Mouse (Mus musculus) liver, embryonic 12.5 days (tissue): ENCODE results near the gene Cox7a2l. TPM values are rescaled to one million over a fixed set of nuclear protein-coding genes. Genes with fewer than 3 reads are reported as not detected.

Source experiments
- ATAC-seq: fragments of 200-750 bp; cut with Nextera tagmentation; 2 replicates; pipeline ENCODE4 v1.8.0; 2017; ENCODE audit warnings: moderate number of reproducible peaks, mild to moderate bottlenecking, moderate library complexity
- H3K27ac ChIP-seq: fragments of 300-500 bp; sonication (generic); 2 replicates; pipeline ENCODE4 v1.5.1; 2016; ENCODE audit warnings: mild to moderate bottlenecking
- H3K27me3 ChIP-seq: fragments of 300-500 bp; sonication (generic); replicated peaks from 2 replicates; pipeline ENCODE4 v1.6.1; 2016; ENCODE audit warnings: mild to moderate bottlenecking, moderate library complexity
- H3K36me3 ChIP-seq: fragments of 300-500 bp; sonication (generic); 2 replicates; pipeline ENCODE4 v1.6.1; 2016; ENCODE audit warnings: mild to moderate bottlenecking, moderate library complexity
- H3K4me1 ChIP-seq: fragments of 300-500 bp; sonication (generic); 2 replicates; pipeline ENCODE4 v1.6.1; 2016
- H3K4me2 ChIP-seq: fragments of 300-500 bp; sonication (generic); 2 replicates; pipeline ENCODE4 v1.6.1; 2016; ENCODE audit warnings: mild to moderate bottlenecking, moderate library complexity
- H3K4me3 ChIP-seq: fragments of 300-500 bp; sonication (generic); 2 replicates; pipeline ENCODE4 v1.5.1; 2016; ENCODE audit warnings: mild to moderate bottlenecking, moderate library complexity
- H3K9ac ChIP-seq: fragments of 300-500 bp; sonication (generic); 2 replicates; pipeline ENCODE4 v1.6.1; 2016; ENCODE audit warnings: mild to moderate bottlenecking, moderate library complexity
- H3K9me3 ChIP-seq: fragments of 300-500 bp; sonication (generic); replicated peaks from 2 replicates; pipeline ENCODE4 v1.6.1; 2016; ENCODE audit warnings: mild to moderate bottlenecking, moderate library complexity
- WGBS: fragments of 180-500 bp; shearing (Covaris S2); methylation state at CpG from one replicate; pipeline ENCODE4 v1.1.7; 2016; ENCODE audit not compliant: insufficient replicate concordance; 5-methylcytosine and 5-hydroxymethylcytosine counted together
- polyA plus RNA-seq: library from polyadenylated mRNA; unstranded; fragments of >200 nt; fragmentation: Nextera tagmentation; extraction: Ambion mirVana; gene quantifications from 2 replicates; pipeline ENCODE4 v1.2.1, GENCODE M21; 2016

Gene Cox7a2l
- polyA plus RNA-seq, 1 experiment from 2014 or later: 90.9 TPM

GRCm38 (mm10) chr17:83482817-83483536 is 34.2 kb downstream of the Cox7a2l start:
- ATAC-seq: no peak
- 72% methylated on average over 7 of the region's 7 CpGs for WGBS
- no peaks in the 10 kb centered on the region for H3K27me3 ChIP-seq
- H3K9me3 ChIP-seq: no peaks in the 10 kb centered on the region
- H3K4me1 ChIP-seq: no peaks in the 10 kb centered on the region
- H3K36me3 ChIP-seq: peaks cover 32% of the 10 kb centered on the region
- no peak overlapping the region for H3K27ac ChIP-seq
- H3K4me2 ChIP-seq: no peak overlapping the region
- no peak overlapping the region for H3K9ac ChIP-seq
- H3K4me3 ChIP-seq: no peak overlapping the region

DNA sequence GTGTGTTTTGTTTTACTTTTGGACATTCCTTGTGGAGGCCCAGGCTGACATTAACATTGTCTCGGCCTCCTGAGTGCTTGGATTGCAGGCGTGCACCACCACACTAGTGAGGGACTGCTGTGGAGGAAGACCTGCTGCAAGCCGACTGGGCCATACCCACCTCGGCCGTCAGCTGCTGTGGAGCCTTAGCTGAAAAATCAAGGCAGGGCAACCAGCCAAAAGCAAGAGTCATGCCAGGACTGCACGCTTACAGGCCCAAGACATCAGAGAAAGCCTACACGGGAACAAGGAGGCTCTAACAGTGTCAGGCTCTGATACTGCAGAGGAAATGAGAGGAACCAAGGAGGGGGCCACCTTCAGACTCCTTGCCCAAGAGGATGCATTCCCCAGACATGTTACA is 35.6 kb downstream of the Cox7a2l start:
- Histone ChIP-seq H3K4me2 (no peak overlapping the region), H3K27me3 (no peaks in the 10 kb centered on the region), H3K27ac (no peak overlapping the region), H3K4me1 (no peaks in the 10 kb centered on the region), H3K9ac (no peak overlapping the region), H3K9me3 (no peaks in the 10 kb centered on the region), H3K36me3 (peaks cover 46% of the 10 kb centered on the region), H3K4me3 (no peak overlapping the region)
- ATAC-seq: no peak
- WGBS: 80% methylated on average over 7 of the region's 7 CpGs

DNA sequence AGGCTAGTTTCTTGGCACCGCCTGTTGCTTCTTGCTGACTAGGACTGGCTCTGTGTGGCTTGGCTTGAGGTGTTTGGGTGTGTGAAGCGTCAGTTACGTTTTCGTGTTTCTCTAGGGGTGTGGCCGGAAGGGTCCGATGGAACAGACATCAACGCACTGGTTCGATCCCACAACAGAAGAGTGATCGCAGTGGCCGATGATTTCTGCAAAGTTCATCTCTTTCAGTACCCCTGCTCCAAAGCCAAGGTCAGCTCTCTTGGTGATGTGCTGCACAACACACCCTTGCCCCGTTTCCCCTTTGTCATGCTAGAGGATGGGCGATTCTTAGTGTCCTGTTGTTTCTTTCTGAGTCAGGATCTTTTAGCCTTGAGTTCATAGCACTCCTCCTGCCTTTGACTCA is 40.0 kb downstream of the Cox7a2l start:
- Histone ChIP-seq H3K27ac (no peak overlapping the region), H3K4me1 (no peaks in the 10 kb centered on the region), H3K36me3 (peaks cover 84% of the 10 kb centered on the region), H3K27me3 (no peaks in the 10 kb centered on the region), H3K9ac (no peak overlapping the region), H3K9me3 (no peaks in the 10 kb centered on the region), H3K4me2 (no peak overlapping the region), H3K4me3 (no peak overlapping the region)
- 89% methylated on average over 12 of the region's 12 CpGs for WGBS
- no peak for ATAC-seq

GRCm38 (mm10) chr17:83469586-83469985 is 47.5 kb downstream of the Cox7a2l start:
- H3K4me3 ChIP-seq: no peak overlapping the region
- no peaks in the 10 kb centered on the region for H3K9me3 ChIP-seq
- no peak overlapping the region for H3K4me2 ChIP-seq
- H3K27me3 ChIP-seq: no peaks in the 10 kb centered on the region
- H3K9ac ChIP-seq: no peak overlapping the region
- peaks cover 61% of the 10 kb centered on the region for H3K36me3 ChIP-seq
- no peak overlapping the region for H3K27ac ChIP-seq
- 84% methylated on average over 2 of the region's 2 CpGs for WGBS
- ATAC-seq: no peak
- H3K4me1 ChIP-seq: no peaks in the 10 kb centered on the region

DNA sequence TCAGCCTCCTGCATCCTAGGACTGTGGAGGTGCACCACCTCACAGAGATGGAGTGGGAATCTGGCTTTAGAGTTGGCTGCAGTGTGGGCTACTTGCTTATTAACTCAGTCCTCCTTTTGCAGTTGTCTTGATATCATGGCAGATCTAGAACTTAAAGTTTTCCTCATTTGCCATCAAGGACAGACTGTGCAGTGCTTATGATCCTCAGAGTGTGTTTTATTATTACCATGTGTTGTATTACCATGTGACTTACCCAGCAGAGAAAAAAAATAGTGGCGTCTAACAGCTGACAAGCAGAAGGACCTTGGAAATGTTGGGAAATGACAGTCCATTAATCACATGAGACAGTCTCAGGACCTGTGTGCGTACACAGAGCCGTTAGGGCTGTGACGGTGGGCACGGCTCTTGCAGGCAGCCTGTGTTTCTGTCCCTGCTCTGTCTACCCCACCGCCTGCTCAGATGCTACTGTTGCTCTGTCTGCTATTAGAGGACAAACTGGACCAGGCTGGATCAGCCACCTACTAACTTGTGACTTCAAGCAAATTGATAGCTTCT is 50.4 kb downstream of the Cox7a2l start:
- no peak overlapping the region for H3K4me2 ChIP-seq
- no peaks in the 10 kb centered on the region for H3K27me3 ChIP-seq
- no peak overlapping the region for H3K27ac ChIP-seq
- no peak for ATAC-seq
- no peak overlapping the region for H3K4me3 ChIP-seq
- H3K9me3 ChIP-seq: no peaks in the 10 kb centered on the region
- H3K36me3 ChIP-seq: peaks cover 56% of the 10 kb centered on the region
- no peaks in the 10 kb centered on the region for H3K4me1 ChIP-seq
- 79% methylated on average over 6 of the region's 6 CpGs for WGBS
- H3K9ac ChIP-seq: no peak overlapping the region

- H3K9ac ChIP-seq: no peak overlapping the region
- H3K4me3 ChIP-seq: no peak overlapping the region
- H3K4me1 ChIP-seq: no peaks in the 10 kb centered on the region
- no peak overlapping the region for H3K4me2 ChIP-seq
- H3K27me3 ChIP-seq: no peaks in the 10 kb centered on the region
- H3K9me3 ChIP-seq: no peaks in the 10 kb centered on the region
- peaks cover 62% of the 10 kb centered on the region for H3K36me3 ChIP-seq
- 80% methylated on average over 5 of the region's 5 CpGs for WGBS
- H3K27ac ChIP-seq: no peak overlapping the region
- ATAC-seq: no peak
Observed at GRCm38 (mm10) chr17:83465969-83466368, 51.2 kb downstream of the Cox7a2l start.

GRCm38 (mm10) chr17:83457271-83457670 is 59.9 kb downstream of the Cox7a2l start:
- ATAC-seq: no peak

GRCm38 (mm10) chr17:83453587-83453986 is 63.5 kb downstream of the Cox7a2l start:
- Histone ChIP-seq H3K27ac (no peak overlapping the region), H3K9ac (no peak overlapping the region), H3K36me3 (peaks cover 80% of the 10 kb centered on the region), H3K27me3 (no peaks in the 10 kb centered on the region), H3K4me3 (no peak overlapping the region), H3K9me3 (no peaks in the 10 kb centered on the region), H3K4me1 (no peaks in the 10 kb centered on the region), H3K4me2 (no peak overlapping the region)
- 75% methylated on average over 5 of the region's 5 CpGs for WGBS
- no peak for ATAC-seq

More at GRCm38 (mm10) chr17:83457271-83457670, 59.9 kb downstream of the Cox7a2l start:
- Histone ChIP-seq H3K27ac (no peak overlapping the region), H3K9ac (no peak overlapping the region), H3K27me3 (no peaks in the 10 kb centered on the region), H3K36me3 (peaks cover 76% of the 10 kb centered on the region), H3K4me1 (no peaks in the 10 kb centered on the region), H3K4me2 (no peak overlapping the region), H3K4me3 (no peak overlapping the region), H3K9me3 (no peaks in the 10 kb centered on the region)
- 89% methylated on average over 1 of the region's 1 CpGs for WGBS

DNA sequence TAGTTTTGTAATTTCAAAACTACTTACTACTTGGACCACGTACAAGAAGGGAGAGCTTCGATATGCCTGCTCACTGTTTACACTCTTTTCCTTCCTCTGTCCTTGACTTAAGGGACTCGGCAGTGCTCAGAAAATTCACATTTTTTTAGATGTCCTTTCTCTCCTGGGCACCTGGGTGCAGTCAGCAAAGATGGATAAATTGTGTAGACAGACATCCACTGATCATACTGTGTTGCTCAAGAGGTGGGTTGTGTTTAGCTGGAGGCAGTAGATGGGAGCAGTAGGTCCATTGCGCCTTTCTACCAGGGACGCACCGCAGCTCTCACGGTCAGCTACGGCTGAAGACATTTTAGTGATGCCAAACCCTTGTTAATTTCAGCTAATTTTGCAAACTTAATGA is 64.7 kb downstream of the Cox7a2l start:
- peaks cover 75% of the 10 kb centered on the region for H3K36me3 ChIP-seq
- no peak overlapping the region for H3K4me3 ChIP-seq
- H3K27ac ChIP-seq: no peak overlapping the region
- H3K27me3 ChIP-seq: no peaks in the 10 kb centered on the region
- ATAC-seq: no peak
- no peak overlapping the region for H3K9ac ChIP-seq
- no peaks in the 10 kb centered on the region for H3K9me3 ChIP-seq
- H3K4me1 ChIP-seq: no peaks in the 10 kb centered on the region
- 86% methylated on average over 8 of the region's 8 CpGs for WGBS
- no peak overlapping the region for H3K4me2 ChIP-seq

Other genes starting within 250 kb of the Cox7a2l start
- 13.5 and 15.1 TPM in 2 replicates for gene Eml4, start 166.4 kb downstream of the Cox7a2l start, polyA plus RNA-seq
- 0.06 and 0.17 TPM in 2 replicates for gene Kcng3, start 114.6 kb upstream of the Cox7a2l start, polyA plus RNA-seq
- 60.2 and 66.4 TPM in 2 replicates for gene Mta3, start 188.8 kb upstream of the Cox7a2l start, polyA plus RNA-seq